Mouse (Mus musculus) activated CD4-positive, CD25-positive, alpha-beta regulatory T cell, adult 9 weeks (primary cell): ENCODE data around the gene Hormad1. TPM values are rescaled to one million over a fixed set of nuclear protein-coding genes. Genes with fewer than 3 reads are reported as not detected.

ENCODE experiments used
- polyA plus RNA-seq: library from polyadenylated mRNA; unstranded; fragments of 100-300 nt; shearing (Covaris generic); gene quantifications from one replicate; pipeline ENCODE4 v1.2.1, GENCODE M21; 2017

Hormad1 gene
- polyA plus RNA-seq = not detected

DNA sequence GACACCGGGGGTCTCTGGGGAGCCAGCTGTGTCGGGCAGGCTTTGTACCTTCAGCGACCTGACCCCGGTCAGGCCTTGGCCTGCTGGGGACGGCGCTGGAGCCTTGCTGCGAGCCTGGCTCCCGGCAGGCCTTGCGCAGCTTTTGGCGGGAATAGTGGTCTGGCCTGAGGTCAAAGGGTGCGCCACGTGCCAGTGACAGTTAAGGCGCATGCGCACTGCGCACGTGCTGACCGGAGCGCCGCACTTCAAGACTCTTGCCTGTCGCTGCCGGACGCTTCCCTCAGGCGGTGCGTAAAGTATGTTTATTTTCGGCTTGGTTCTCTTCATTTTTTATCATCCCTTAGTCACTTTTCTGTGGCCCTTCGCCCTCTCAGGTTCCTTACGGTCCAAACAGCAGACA is at the start of gene Hormad1:
Gene Hormad1, plus strand, starts transcription at position 241 of the 400 bp plus-strand sequence.

DNA sequence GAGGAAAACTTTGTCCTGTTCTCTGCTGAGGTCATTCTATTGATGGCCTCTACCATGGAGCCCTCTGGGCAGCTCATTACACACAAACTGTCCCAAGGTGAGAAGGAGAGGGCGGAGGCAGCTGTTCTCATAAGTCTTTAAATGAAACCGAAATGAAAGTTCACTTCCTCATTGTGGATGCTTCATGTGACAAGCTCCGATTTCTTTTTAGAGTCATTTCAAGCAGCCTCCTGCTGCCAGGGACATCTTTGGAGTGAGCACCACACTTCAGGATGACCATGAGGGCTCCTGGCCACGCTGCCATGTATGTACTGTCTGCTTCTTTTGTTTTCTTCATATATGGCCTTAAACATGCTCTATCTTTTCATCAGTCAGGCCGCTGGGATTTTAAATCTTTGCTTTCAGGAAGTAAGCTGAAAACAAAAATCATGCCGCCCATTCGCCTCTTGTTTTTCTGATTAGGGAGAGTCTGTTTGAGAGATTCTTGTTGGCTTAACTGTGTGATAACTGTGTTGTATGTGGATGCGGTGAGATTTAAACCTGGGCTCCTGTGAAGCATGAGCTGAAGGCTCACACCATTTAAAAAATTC is 32.8 kb upstream of the Hormad1 start, which contains the start of gene Ctss:
Gene Ctss, plus strand, starts transcription at position 165 of the 590 bp plus-strand sequence.

DNA sequence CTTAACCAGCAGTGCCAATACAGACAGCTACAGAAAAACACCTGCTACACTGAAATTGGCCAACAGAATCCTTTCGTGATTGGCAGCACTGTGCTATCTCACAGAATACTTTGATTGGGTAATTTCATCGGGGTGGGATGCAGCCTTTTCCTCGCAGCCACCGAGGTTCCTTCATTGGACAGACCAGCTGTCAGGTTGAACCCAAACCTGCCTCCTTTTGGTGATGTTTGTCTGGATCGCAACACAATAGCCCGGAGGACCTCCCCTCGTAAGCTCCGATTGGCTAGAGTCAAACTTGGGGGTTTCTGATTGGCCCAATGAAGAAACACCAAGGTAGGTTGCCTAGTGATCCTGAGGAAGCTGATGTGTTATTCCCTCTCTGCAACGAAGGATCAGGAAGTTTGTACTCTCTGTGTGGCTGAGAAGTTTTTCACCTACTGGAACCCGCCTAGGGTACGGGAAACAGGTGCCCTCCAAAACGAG is 29.2 kb downstream of the Hormad1 start, which contains the start of gene Golph3l:
Gene Golph3l, plus strand, starts transcription at position 331 of the 483 bp plus-strand sequence.

GRCm38 (mm10) chr3:95624628-95625503 is 65.4 kb downstream of the Hormad1 start, which contains the start of gene Ensa:
TSS of gene Ensa (plus strand) at chr3:95624993.

Other genes starting within 250 kb of the Hormad1 start
- 274 TPM for gene Cers2, start 244.9 kb upstream of the Hormad1 start, polyA plus RNA-seq
- 47.0 TPM for gene Setdb1, start 202.5 kb upstream of the Hormad1 start, polyA plus RNA-seq
- not detected for gene 4930558C23Rik, start 156.8 kb upstream of the Hormad1 start, polyA plus RNA-seq
- gene Arnt, start 125.3 kb upstream of the Hormad1 start, polyA plus RNA-seq = 59.4 TPM
- 0.18 TPM for gene Ctsk, start 60.4 kb upstream of the Hormad1 start, polyA plus RNA-seq
- 419 TPM for gene Ctss, start 32.9 kb upstream of the Hormad1 start, polyA plus RNA-seq
- gene Golph3l, start 29.3 kb downstream of the Hormad1 start, polyA plus RNA-seq = 49.0 TPM
- gene Ensa, start 65.3 kb downstream of the Hormad1 start, polyA plus RNA-seq = 106 TPM
- 44.9 TPM for gene Mcl1, start 99.1 kb downstream of the Hormad1 start, polyA plus RNA-seq
- 12.3 TPM for gene Adamtsl4, start 128.2 kb downstream of the Hormad1 start, polyA plus RNA-seq
- gene Ecm1, start 179.9 kb downstream of the Hormad1 start, polyA plus RNA-seq = 302 TPM
- gene Tars2, start 200.5 kb downstream of the Hormad1 start, polyA plus RNA-seq = 92.0 TPM